ENCODE assay signal across 8 mouse cellular contexts in the genomic region with DNA sequence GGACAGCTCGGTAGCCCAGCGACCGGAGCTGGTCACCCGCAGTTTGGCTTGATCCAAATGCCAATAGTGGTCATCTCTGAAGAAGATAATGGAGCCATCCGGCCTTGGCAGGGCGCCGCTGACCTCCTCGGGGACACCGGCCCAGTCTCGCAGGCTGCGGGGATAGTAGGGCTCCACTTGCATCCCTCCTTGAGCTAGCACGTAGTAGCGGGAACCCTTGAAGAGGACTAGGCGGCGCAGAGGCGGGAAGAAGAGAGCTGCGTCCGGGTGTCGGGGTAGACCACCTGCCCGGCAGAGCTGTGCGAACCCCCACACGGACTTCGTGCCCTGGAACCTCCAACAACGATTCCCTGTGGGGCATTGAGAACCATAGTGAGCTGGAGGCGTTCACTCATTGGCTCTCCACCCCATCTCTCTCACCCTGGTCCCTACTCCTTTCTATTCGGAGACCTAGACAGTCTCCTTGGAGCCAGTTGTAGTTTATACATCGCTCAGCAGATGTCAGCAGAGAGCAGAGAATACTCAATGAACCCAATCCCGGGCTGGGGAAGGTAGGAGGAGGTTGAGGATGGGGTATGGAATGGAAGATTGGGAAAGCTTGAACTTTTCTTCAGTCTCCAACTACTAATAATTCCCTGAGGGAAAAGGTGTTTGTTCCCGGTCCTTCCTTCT. TPM values are rescaled to one million over a fixed set of nuclear protein-coding genes. Genes with fewer than 3 reads are reported as not detected.
DNase-seq lines count a peak whose midpoint lies in the region; ATAC-seq and TF ChIP-seq lines count a peak whose summit lies in the region.

No protein-coding gene starts in this region.

- H3K27me3 ChIP-seq in forebrain, embryonic 12.5 days = peaks cover 81% of the 10 kb centered on the region
- peaks cover 47% of the 10 kb centered on the region for H3K27me3 ChIP-seq in liver, postnatal 0 days (ENCODE audit: insufficient read depth, low read length)
- peaks cover 70% of the 10 kb centered on the region for H3K27me3 ChIP-seq in neural tube, embryonic 13.5 days

- intact Hi-C loops in heart, postnatal 36 days (cut with DNase I) = loop anchor here (5.0 kb wide), 1 partner anchor 190 kb away; no protein-coding TSS in a partner anchor

- 14% methylated on average over 29 of the region's 29 CpGs for WGBS in forebrain, embryonic 12.5 days
- 15% methylated on average over 29 of the region's 29 CpGs for WGBS in large intestine, adult 2 months
- WGBS in liver, postnatal 0 days (ENCODE audit: insufficient replicate concordance) = 12% methylated on average over 29 of the region's 29 CpGs
- 12% methylated on average over 29 of the region's 29 CpGs for WGBS in neural tube, embryonic 13.5 days

- peak overlapping the region; percentile 48 for H3K4me2 ChIP-seq in forebrain, embryonic 12.5 days
- H3K4me2 ChIP-seq in liver, postnatal 0 days (ENCODE audit: low read depth, low read length) = peak overlapping the region; percentile 59
- peak overlapping the region; percentile 51 for H3K4me2 ChIP-seq in neural tube, embryonic 13.5 days

- H3K4me3 ChIP-seq in forebrain, embryonic 12.5 days (replicated peaks) = peak overlapping the region; percentile 23
- H3K4me3 ChIP-seq in liver, postnatal 0 days (ENCODE audit: low read depth, low read length) = no peak overlapping the region
- peak overlapping the region; percentile 17 for H3K4me3 ChIP-seq in neural tube, embryonic 13.5 days

- TF ChIP-seq CTCF in liver, postnatal 0 days (IDR thresholded peaks at IDR 0.05; ENCODE audit: low read depth) = peak; percentile 82

- no peak for TF ChIP-seq EP300 in liver, postnatal 0 days (IDR thresholded peaks at IDR 0.05; ENCODE audit: low read depth)

- H3K36me3 ChIP-seq in forebrain, embryonic 12.5 days (replicated peaks) = no peaks in the 10 kb centered on the region
- no peaks in the 10 kb centered on the region for H3K36me3 ChIP-seq in liver, postnatal 0 days (replicated peaks; ENCODE audit: insufficient read depth, low read length)
- no peaks in the 10 kb centered on the region for H3K36me3 ChIP-seq in neural tube, embryonic 13.5 days

- H3K4me1 ChIP-seq in forebrain, embryonic 12.5 days = peaks cover 23% of the 10 kb centered on the region
- H3K4me1 ChIP-seq in liver, postnatal 0 days (ENCODE audit: insufficient read depth) = peaks cover 13% of the 10 kb centered on the region
- H3K4me1 ChIP-seq in neural tube, embryonic 13.5 days (replicated peaks) = peaks cover 23% of the 10 kb centered on the region

- 0 out of 2 replicates have a peak, but pooled peaks have one; percentile 42 for ATAC-seq in forebrain, embryonic 12.5 days (ENCODE audit: low FRiP score)
- ATAC-seq in liver, postnatal 0 days = no peak
- peak; percentile 17; the same call in 1 of the 2 replicates for ATAC-seq in neural tube, embryonic 13.5 days (ENCODE audit: low read depth)

- peak; percentile 79 for DNase-seq in MN1 (ENCODE audit: low spot score)
- peak; percentile 55 for DNase-seq in c-Kit-positive CD71-positive TER-119-negative erythroid progenitor cells, embryonic 14.5 days (ENCODE audit: low read depth)
- peak; percentile 86 for DNase-seq in heart, postnatal 36 days
- peak; percentile 67 for DNase-seq in large intestine, adult 2 months (ENCODE audit: low read depth, low spot score)
- peak; percentile 76 for DNase-seq in liver, postnatal 0 days
- DNase-seq in thymus, postnatal 14 days = peak; percentile 65

- H3K9ac ChIP-seq in forebrain, embryonic 12.5 days = no peak overlapping the region
- no peak overlapping the region for H3K9ac ChIP-seq in liver, postnatal 0 days (replicated peaks)
- peak overlapping the region; percentile 34; the same call in 1 of the 2 replicates for H3K9ac ChIP-seq in neural tube, embryonic 13.5 days

- H3K9me3 ChIP-seq in forebrain, embryonic 12.5 days = no peaks in the 10 kb centered on the region
- no peaks in the 10 kb centered on the region for H3K9me3 ChIP-seq in liver, postnatal 0 days (ENCODE audit: low read length)
- H3K9me3 ChIP-seq in neural tube, embryonic 13.5 days = no peaks in the 10 kb centered on the region

- no peak overlapping the region for H3K27ac ChIP-seq in forebrain, embryonic 12.5 days
- no peak overlapping the region for H3K27ac ChIP-seq in liver, postnatal 0 days (ENCODE audit: low read depth)
- no peak overlapping the region for H3K27ac ChIP-seq in neural tube, embryonic 13.5 days (replicated peaks)

RNA-seq across cellular contexts. Expression of a gene that starts 5.3 kb away (rescaled TPM):
- polyA plus RNA-seq in forebrain, embryonic 12.5 days (2016; fragmentation: Nextera tagmentation; extraction: Ambion mirVana) = 0.29 and 0.35 TPM in 2 replicates
- total RNA-seq in heart, postnatal 36 days (2021) = not detected
- polyA plus RNA-seq in large intestine, adult 2 months (2012; rRNA removed) = 1.6 and 1.7 TPM in 2 replicates
- polyA plus RNA-seq in liver, postnatal 0 days (2015; fragmentation: Nextera tagmentation; extraction: Ambion mirVana) = 2.6 and 3.1 TPM in 2 replicates
- polyA plus RNA-seq in neural tube, embryonic 13.5 days (2015; fragmentation: Nextera tagmentation; extraction: Ambion mirVana) = 0.36 TPM in 1 of 2 replicates, not detected in the other

RNA-seq across cellular contexts. Expression of a gene that starts 13.5 kb away (rescaled TPM):
- 0.08 and 0.22 TPM in 2 replicates for polyA plus RNA-seq in forebrain, embryonic 12.5 days (2016; fragmentation: Nextera tagmentation; extraction: Ambion mirVana)
- not detected for total RNA-seq in heart, postnatal 36 days (2021)
- polyA plus RNA-seq in large intestine, adult 2 months (2012; rRNA removed) = 0.38 and 0.48 TPM in 2 replicates
- not detected in 2 replicates for polyA plus RNA-seq in liver, postnatal 0 days (2015; fragmentation: Nextera tagmentation; extraction: Ambion mirVana)
- 0.07 and 0.29 TPM in 2 replicates for polyA plus RNA-seq in neural tube, embryonic 13.5 days (2015; fragmentation: Nextera tagmentation; extraction: Ambion mirVana)

RNA-seq across cellular contexts. Expression of a gene that starts 20.1 kb away (rescaled TPM):
- 1.5 and 2.7 TPM in 2 replicates for polyA plus RNA-seq in forebrain, embryonic 12.5 days (2016; fragmentation: Nextera tagmentation; extraction: Ambion mirVana)
- 1 to 10 TPM; 4.6 to 6.6 TPM for total RNA-seq in heart, postnatal 36 days (2021)
- 2.1 and 5.6 TPM in 2 replicates for polyA plus RNA-seq in large intestine, adult 2 months (2012; rRNA removed)
- 0.20 and 0.43 TPM in 2 replicates for polyA plus RNA-seq in liver, postnatal 0 days (2015; fragmentation: Nextera tagmentation; extraction: Ambion mirVana)
- 3.5 and 4.6 TPM in 2 replicates for polyA plus RNA-seq in neural tube, embryonic 13.5 days (2015; fragmentation: Nextera tagmentation; extraction: Ambion mirVana)

RNA-seq across cellular contexts. Expression of a gene that starts 30.2 kb away (rescaled TPM):
- 14.7 and 20.0 TPM in 2 replicates for polyA plus RNA-seq in forebrain, embryonic 12.5 days (2016; fragmentation: Nextera tagmentation; extraction: Ambion mirVana)
- total RNA-seq in heart, postnatal 36 days (2021) = 10 to 100 TPM; 35.2 to 40.8 TPM
- polyA plus RNA-seq in large intestine, adult 2 months (2012; rRNA removed) = 10.5 and 13.9 TPM in 2 replicates
- 2.8 and 3.4 TPM in 2 replicates for polyA plus RNA-seq in liver, postnatal 0 days (2015; fragmentation: Nextera tagmentation; extraction: Ambion mirVana)
- 10.8 and 11.8 TPM in 2 replicates for polyA plus RNA-seq in neural tube, embryonic 13.5 days (2015; fragmentation: Nextera tagmentation; extraction: Ambion mirVana)

RNA-seq across cellular contexts. Expression of a gene that starts 33.8 kb away (rescaled TPM):
- polyA plus RNA-seq in forebrain, embryonic 12.5 days (2016; fragmentation: Nextera tagmentation; extraction: Ambion mirVana) = 11.0 and 13.9 TPM in 2 replicates
- 10 to 100 TPM; 45.8 to 69.1 TPM for total RNA-seq in heart, postnatal 36 days (2021)
- 0.84 and 1.1 TPM in 2 replicates for polyA plus RNA-seq in large intestine, adult 2 months (2012; rRNA removed)
- polyA plus RNA-seq in liver, postnatal 0 days (2015; fragmentation: Nextera tagmentation; extraction: Ambion mirVana) = 0.05 TPM in 1 of 2 replicates, not detected in the other
- 24.2 and 25.3 TPM in 2 replicates for polyA plus RNA-seq in neural tube, embryonic 13.5 days (2015; fragmentation: Nextera tagmentation; extraction: Ambion mirVana)
